Mouse (Mus musculus): ENCODE measurements at regions not wholly inside any gene's neighbourhood (a gene's known extent, or its start where the extent isn't known, plus 50 kb on each side); places are given as distances from the start of the nearest gene placed in this dataset.

DNA sequence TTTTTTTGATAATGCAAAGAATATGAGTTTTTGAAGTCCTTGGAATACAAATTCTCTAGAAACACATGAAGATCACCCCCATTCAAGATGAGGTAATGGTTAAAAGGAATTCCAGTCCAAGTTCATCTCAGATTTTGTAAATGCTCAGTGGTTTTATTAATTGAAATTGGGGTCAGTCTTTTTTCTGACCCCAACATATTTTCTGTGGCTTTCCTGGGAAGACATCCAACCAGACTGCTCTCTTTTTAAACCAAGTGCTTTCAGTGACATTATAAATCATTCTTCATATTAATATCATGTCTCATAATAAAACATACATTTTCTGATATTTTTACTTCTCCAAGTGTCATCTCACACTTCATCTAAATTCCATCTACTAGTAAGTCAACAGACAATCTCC, 725.0 kb upstream of the Kirrel3 start:
- DNase-seq (ENCODE audit: low read depth), result no peak
- no peak for TF ChIP-seq CTCF (IDR thresholded peaks at IDR 0.05; ENCODE audit: borderline replicate concordance, extremely low read depth, insufficient read depth, insufficient read length)
- no peak for TF ChIP-seq POLR2A (IDR thresholded peaks at IDR 0.05; ENCODE audit: borderline replicate concordance, extremely low read depth, insufficient read depth, insufficient read length, poor library complexity, severe bottlenecking)

DNA sequence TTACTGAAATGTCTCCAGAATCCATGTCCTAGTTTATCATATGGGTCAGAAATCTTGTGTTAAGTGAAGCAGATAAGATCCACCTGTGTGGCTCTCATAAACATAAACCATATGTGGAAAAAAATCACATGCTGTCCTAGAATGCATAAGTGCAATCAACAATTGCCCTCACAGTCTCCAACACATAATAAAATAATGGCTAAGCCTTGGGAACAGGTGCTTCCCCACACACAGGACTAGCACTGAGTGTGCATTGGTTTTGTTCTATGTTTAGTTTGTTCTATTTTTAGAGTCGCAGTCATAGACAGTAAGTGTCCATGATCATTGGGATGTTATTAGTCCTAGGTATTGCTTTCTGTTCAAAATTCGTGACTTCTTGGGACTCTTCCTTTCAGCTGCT, 719.5 kb upstream of the Kirrel3 start:
- no peak for DNase-seq (ENCODE audit: low read depth)
- no peak for TF ChIP-seq CTCF (IDR thresholded peaks at IDR 0.05; ENCODE audit: borderline replicate concordance, extremely low read depth, insufficient read depth, insufficient read length)
- no peak for TF ChIP-seq POLR2A (IDR thresholded peaks at IDR 0.05; ENCODE audit: borderline replicate concordance, extremely low read depth, insufficient read depth, insufficient read length, poor library complexity, severe bottlenecking)

DNA sequence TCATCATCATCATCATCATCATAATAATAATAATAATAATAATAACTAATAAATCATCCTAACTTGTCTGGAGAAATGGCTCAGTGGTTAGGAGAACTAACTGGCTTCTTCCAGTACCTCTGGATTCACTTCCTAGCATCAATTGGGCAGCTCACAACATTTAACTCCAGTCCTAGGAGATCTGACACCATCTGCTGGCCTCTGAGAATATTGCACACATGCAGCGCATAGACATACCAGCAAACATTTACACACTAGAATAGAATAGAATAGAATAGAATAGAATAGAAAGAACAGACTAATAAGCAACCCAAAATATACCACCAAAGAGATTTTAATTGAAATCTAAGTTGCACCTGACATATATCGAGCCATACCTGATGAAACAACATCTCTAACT, 715.9 kb upstream of the Kirrel3 start:
- TF ChIP-seq CTCF (IDR thresholded peaks at IDR 0.05; ENCODE audit: borderline replicate concordance, extremely low read depth, insufficient read depth, insufficient read length) (peak; percentile 15; the same call in 1 of the 2 replicates), POLR2A (IDR thresholded peaks at IDR 0.05; ENCODE audit: borderline replicate concordance, extremely low read depth, insufficient read depth, insufficient read length, poor library complexity, severe bottlenecking) (no peak)
- no peak for DNase-seq (ENCODE audit: low read depth)

DNA sequence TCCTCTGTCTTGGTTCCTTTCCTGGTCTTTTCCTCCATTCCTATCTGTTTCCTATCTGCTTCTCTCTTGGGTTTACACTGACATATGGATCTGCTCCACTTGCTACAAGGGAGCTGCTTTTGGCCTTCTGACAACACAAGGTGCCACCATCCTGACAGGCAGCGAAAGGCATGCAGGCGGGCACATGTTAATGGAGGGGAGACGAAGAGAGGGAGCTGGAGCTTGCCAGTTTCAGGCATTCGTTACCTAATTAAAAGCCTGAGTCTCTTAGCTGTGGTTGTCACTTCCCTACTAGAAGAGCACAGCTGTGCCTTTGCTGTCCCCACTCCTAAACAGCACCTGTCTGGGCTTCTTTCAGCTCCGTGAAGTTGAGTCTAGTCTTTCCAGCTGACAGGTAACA, 711.5 kb upstream of the Kirrel3 start:
- peak; percentile 90 for DNase-seq (ENCODE audit: low read depth)

DNA sequence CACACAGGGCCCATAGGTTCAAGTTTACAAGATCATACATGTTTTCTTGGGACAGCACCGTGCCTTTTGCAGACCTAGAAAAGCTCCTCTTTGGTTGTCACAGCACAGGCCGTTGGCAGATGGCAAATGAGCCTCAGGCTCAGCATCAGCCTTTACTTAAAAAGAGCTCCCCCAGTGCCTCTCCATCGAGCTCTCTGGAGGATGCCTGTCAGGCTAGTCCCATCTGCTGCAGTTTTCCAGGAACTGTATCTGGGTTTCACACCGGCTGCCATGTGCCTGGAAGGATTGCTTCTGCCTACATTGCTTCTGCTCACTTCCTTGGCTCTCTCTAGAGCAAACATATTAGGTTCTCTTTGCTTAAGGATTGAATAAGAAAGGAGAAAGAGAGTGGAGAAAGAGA, 695.1 kb upstream of the Kirrel3 start:
- DNase-seq (ENCODE audit: low read depth), result peak; percentile 73
- TF ChIP-seq CTCF (IDR thresholded peaks at IDR 0.05; ENCODE audit: borderline replicate concordance, extremely low read depth, insufficient read depth, insufficient read length), result no peak
- TF ChIP-seq POLR2A (IDR thresholded peaks at IDR 0.05; ENCODE audit: borderline replicate concordance, extremely low read depth, insufficient read depth, insufficient read length, poor library complexity, severe bottlenecking), result no peak

More for the DNA sequence above, 711.5 kb upstream of the Kirrel3 start:
- TF ChIP-seq CTCF (IDR thresholded peaks at IDR 0.05; ENCODE audit: borderline replicate concordance, extremely low read depth, insufficient read depth, insufficient read length), result no peak
- TF ChIP-seq POLR2A (IDR thresholded peaks at IDR 0.05; ENCODE audit: borderline replicate concordance, extremely low read depth, insufficient read depth, insufficient read length, poor library complexity, severe bottlenecking), result no peak

DNA sequence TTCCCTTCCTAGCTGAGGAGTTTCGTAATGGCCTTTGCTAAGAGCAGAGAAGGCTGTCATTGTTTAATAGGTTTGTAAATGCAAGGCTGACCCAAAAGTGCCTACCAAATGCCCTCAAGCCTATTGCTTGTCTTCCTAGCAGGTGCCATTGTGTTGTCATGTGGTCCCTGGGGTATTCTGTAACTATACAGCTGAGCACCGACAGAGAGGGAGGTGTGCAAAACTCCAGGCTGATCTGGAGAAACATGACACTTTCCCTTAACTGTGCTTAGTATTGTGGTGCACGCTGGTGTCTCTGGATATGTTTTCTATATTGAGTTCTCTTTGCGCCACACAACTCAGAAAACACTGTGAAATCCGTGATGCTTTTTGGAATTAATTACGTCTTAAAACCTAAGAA, 685.4 kb upstream of the Kirrel3 start:
- no peak for TF ChIP-seq CTCF (IDR thresholded peaks at IDR 0.05; ENCODE audit: borderline replicate concordance, extremely low read depth, insufficient read depth, insufficient read length)
- no peak for TF ChIP-seq POLR2A (IDR thresholded peaks at IDR 0.05; ENCODE audit: borderline replicate concordance, extremely low read depth, insufficient read depth, insufficient read length, poor library complexity, severe bottlenecking)
- no peak for DNase-seq (ENCODE audit: low read depth)

DNA sequence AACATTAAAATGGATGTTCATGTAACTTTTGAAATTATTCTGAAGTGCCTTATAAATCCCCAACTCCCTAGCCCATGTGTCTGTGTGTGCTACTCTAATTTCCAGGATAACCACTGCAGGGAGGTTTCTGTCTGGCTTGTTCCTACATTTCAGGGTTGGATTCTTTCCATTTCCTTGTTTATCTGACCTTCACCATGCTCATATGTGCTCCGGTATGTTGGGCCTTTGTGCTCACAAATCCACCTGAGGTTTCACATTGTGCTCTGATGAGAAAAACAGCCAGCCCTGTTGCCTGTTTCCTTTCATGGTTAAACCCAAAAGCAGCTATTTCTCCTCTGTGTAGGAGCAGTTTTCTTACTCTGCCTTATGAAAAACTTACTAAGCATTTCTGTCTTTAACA, 684.9 kb upstream of the Kirrel3 start:
- TF ChIP-seq POLR2A (IDR thresholded peaks at IDR 0.05; ENCODE audit: borderline replicate concordance, extremely low read depth, insufficient read depth, insufficient read length, poor library complexity, severe bottlenecking), result no peak
- TF ChIP-seq CTCF (IDR thresholded peaks at IDR 0.05; ENCODE audit: borderline replicate concordance, extremely low read depth, insufficient read depth, insufficient read length), result no peak
- no peak for DNase-seq (ENCODE audit: low read depth)

DNA sequence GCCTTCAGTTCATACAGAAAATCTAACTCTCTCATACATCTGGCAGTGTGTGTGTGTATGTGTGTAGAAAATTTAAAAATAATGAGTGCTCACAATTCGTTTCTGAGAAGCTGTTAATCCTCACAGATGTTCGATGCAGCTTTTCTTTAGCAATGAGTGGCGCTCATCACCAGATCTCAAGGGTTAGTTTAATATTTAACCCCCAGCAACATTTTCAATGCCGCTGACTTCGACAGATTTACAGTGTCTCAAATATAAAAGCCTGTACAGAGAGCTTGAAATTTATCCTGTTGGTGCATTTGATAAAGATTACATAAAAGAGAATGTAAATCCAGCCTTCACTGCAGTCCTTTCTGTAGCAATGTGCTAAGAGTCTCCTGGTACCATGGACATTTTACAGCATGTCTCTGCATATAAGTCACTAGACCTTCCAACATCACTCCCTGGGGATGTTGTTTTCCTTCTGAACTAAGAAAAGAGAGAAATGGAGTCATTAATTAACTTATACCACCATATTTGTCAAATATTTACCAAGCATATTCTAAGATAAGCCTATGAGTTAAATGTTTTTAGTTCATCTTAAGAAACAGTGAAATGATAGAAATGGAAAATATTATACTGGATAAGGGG, 670.8 kb upstream of the Kirrel3 start:
- peak; percentile 22 for DNase-seq (ENCODE audit: low read depth)
- TF ChIP-seq CTCF (IDR thresholded peaks at IDR 0.05; ENCODE audit: borderline replicate concordance, extremely low read depth, insufficient read depth, insufficient read length) (no peak), POLR2A (IDR thresholded peaks at IDR 0.05; ENCODE audit: borderline replicate concordance, extremely low read depth, insufficient read depth, insufficient read length, poor library complexity, severe bottlenecking) (no peak)

DNA sequence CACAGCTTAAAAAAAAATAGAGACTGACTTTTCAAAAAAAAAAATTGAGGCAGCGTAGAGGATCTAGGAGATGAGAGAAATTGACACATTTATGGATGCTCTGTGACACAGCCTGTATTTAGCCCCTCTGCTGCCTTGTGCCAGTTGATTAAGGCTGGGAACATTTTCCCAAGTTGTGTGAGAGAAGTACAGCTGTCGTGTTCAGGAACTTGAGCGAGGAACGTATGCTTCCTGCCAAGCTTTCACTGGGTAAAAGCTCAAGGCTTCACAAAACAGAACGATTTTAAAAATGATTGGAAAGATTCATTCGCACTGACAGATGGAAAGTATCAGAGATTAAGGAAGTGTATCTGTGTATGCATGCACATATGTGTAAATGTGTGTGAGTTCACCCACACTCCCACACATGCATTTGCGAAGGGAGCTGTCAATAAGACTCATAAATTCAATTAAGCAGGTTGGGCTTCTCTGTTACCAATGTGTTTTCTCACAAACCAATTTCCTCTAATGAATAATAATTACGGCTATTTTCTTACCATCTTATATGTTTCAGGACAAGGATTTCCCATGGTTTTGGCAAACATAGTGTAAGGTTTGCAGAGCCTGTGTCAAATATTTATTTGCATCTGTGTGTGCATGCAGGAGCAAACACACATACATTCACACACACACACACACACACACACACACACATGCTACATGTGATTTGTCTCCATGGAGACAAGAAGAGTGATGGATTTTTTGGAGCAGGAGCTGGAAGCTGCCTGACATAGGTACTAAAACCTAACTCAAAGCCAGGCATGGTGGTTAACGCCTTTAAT, 662.9 kb upstream of the Kirrel3 start:
- peak; percentile 91 for DNase-seq (ENCODE audit: low read depth)
- TF ChIP-seq CTCF (IDR thresholded peaks at IDR 0.05; ENCODE audit: borderline replicate concordance, extremely low read depth, insufficient read depth, insufficient read length), result no peak
- no peak for TF ChIP-seq POLR2A (IDR thresholded peaks at IDR 0.05; ENCODE audit: borderline replicate concordance, extremely low read depth, insufficient read depth, insufficient read length, poor library complexity, severe bottlenecking)

DNA sequence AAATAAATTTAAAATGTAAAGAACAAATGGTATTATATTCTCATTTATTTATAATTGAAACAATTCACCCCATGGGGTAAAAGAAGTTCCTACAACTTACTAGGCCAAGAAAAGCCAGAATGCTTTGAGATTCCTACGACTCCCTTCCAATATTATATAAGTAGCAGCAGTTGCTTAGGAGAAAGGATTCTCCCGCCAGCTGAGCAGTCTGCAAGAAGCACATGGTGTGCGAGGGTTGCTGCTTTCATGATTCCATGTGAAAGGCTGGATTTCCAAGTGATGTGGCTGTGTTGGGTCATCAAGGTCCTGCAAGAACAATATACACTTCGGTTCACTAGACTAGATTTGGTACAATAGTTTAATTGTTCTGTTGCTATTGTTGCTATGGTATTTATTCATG, 659.6 kb upstream of the Kirrel3 start:
- TF ChIP-seq POLR2A (IDR thresholded peaks at IDR 0.05; ENCODE audit: borderline replicate concordance, extremely low read depth, insufficient read depth, insufficient read length, poor library complexity, severe bottlenecking) (no peak), CTCF (IDR thresholded peaks at IDR 0.05; ENCODE audit: borderline replicate concordance, extremely low read depth, insufficient read depth, insufficient read length) (no peak)
- DNase-seq (ENCODE audit: low read depth), result peak; percentile 41

DNA sequence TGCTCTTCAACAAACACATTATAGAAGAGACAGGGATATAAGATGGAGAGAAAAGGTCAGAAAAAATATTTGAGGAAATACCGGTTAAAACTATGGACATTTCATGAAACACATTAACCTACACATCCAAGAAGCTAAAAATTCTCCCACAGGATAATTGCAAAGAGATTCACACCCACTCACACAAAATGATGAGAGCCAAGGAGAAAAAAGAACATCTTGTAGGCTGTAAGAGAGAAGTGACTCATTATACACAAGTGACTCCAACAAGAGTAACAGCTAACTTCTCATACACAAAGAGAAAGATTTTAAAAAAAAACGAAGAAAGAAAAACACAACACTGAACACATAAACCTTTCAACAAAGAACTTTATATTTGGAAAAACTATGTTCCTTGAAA, 658.3 kb upstream of the Kirrel3 start:
- DNase-seq (ENCODE audit: low read depth), result no peak
- TF ChIP-seq POLR2A (IDR thresholded peaks at IDR 0.05; ENCODE audit: borderline replicate concordance, extremely low read depth, insufficient read depth, insufficient read length, poor library complexity, severe bottlenecking), result no peak
- no peak for TF ChIP-seq CTCF (IDR thresholded peaks at IDR 0.05; ENCODE audit: borderline replicate concordance, extremely low read depth, insufficient read depth, insufficient read length)

Data from brain, embryonic 14.5 days (tissue).